24 mouse cellular contexts compared by ENCODE assay signal in the genomic region with DNA sequence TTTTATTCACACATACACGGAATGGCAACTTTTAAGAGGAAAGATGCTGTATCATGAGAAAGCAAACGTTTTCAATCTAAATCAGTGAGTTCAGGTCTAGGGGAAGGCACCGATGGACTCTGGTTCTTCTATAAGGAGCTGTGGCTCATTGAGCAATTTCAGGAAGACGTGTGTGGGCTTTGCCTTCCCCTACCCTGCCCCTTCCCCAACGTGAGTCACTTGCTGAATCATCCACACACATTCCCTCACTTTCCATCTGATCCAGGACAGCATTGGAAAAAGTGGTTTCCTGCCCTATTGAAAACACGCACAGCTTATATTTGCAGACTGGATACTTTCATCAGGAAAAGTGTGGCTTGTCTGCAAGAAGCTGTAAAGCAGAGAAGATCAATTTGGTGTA. TPM values are rescaled to one million over a fixed set of nuclear protein-coding genes. Genes with fewer than 3 reads are reported as not detected.
DNase-seq lines count a peak whose midpoint lies in the region; ATAC-seq and TF ChIP-seq lines count a peak whose summit lies in the region.
"Had no signal": no experiment of that assay in that cellular context is flagged by ENCODE, and none has a peak within 500 bp of the region (broad histone marks: within the 10 kb centered on the region; RNA-seq: fewer than 3 reads in every experiment).

No protein-coding gene starts in this region.

- no peaks in the 10 kb centered on the region for H3K79me2 ChIP-seq in myocyte (ENCODE audit: control insufficient read depth, insufficient read depth)

- H3K9ac ChIP-seq in lung, postnatal 0 days (replicated peaks; ENCODE audit: low read depth): no peak overlapping the region
- H3K9ac ChIP-seq: embryonic facial prominence, embryonic 12.5 days; forebrain, embryonic 13.5 days; hindbrain, embryonic 15.5 days; neural tube, embryonic 15.5 days had no signal

- no peak for TF ChIP-seq POLR2A in embryonic fibroblast, embryonic 13.5 days (IDR thresholded peaks at IDR 0.05; ENCODE audit: low read depth, low read length)
- no peak for TF ChIP-seq POLR2A in myocyte (IDR thresholded peaks at IDR 0.05; ENCODE audit: insufficient read length, low read depth)

- H3K4me3 ChIP-seq in lung, postnatal 0 days (ENCODE audit: low read depth, low read length): no peak overlapping the region
- no peak overlapping the region for H3K4me3 ChIP-seq in embryonic fibroblast, embryonic 13.5 days (ENCODE audit: insufficient read depth, low read length)
- H3K4me3 ChIP-seq in myocyte: no peak overlapping the region
- H3K4me3 ChIP-seq: embryonic facial prominence, embryonic 12.5 days; erythroblast, embryonic 14.5 days; forebrain, embryonic 13.5 days; hindbrain, embryonic 15.5 days; layer of hippocampus, adult 2 months; neural tube, embryonic 15.5 days had no signal

- no peaks in the 10 kb centered on the region for H3K27me3 ChIP-seq in lung, postnatal 0 days (replicated peaks; ENCODE audit: insufficient read depth, low read length)
- no peaks in the 10 kb centered on the region for H3K27me3 ChIP-seq in myocyte (ENCODE audit: control insufficient read depth, insufficient read depth, insufficient read length)
- H3K27me3 ChIP-seq: embryonic facial prominence, embryonic 12.5 days; forebrain, embryonic 13.5 days; hindbrain, embryonic 15.5 days; neural tube, embryonic 15.5 days had no signal

- no peak for TF ChIP-seq EP300 in lung, postnatal 0 days (IDR thresholded peaks at IDR 0.05)

- H3K4me1 ChIP-seq in lung, postnatal 0 days (ENCODE audit: insufficient read depth, low read depth, low read length): no peaks in the 10 kb centered on the region
- peaks cover 6% of the 10 kb centered on the region for H3K4me1 ChIP-seq in embryonic fibroblast, embryonic 13.5 days (ENCODE audit: control insufficient read depth, insufficient read depth, low read length)
- H3K4me1 ChIP-seq: embryonic facial prominence, embryonic 12.5 days; forebrain, embryonic 13.5 days; hindbrain, embryonic 15.5 days; neural tube, embryonic 15.5 days had no signal

- no peak overlapping the region for H3K4me2 ChIP-seq in lung, postnatal 0 days (replicated peaks; ENCODE audit: low read depth, low read length)
- H3K4me2 ChIP-seq in myocyte (ENCODE audit: low read depth): peak overlapping the region; percentile 45
- H3K4me2 ChIP-seq: embryonic facial prominence, embryonic 12.5 days; forebrain, embryonic 13.5 days; hindbrain, embryonic 15.5 days; neural tube, embryonic 15.5 days had no signal

- H3K9me3 ChIP-seq in lung, postnatal 0 days (ENCODE audit: low read length): no peaks in the 10 kb centered on the region
- H3K9me3 ChIP-seq: embryonic facial prominence, embryonic 12.5 days; forebrain, embryonic 13.5 days; hindbrain, embryonic 15.5 days; neural tube, embryonic 15.5 days had no signal

- 39% methylated on average over 6 of the region's 6 CpGs for WGBS in lung, postnatal 0 days

- no peak overlapping the region for H3K27ac ChIP-seq in lung, postnatal 0 days (ENCODE audit: low read length)
- peak overlapping the region; percentile 72 for H3K27ac ChIP-seq in embryonic fibroblast, embryonic 13.5 days (ENCODE audit: insufficient read depth, low read length)
- H3K27ac ChIP-seq: embryonic facial prominence, embryonic 12.5 days; forebrain, embryonic 13.5 days; hindbrain, embryonic 15.5 days; layer of hippocampus, adult 2 months; neural tube, embryonic 15.5 days; stomach, postnatal 0 days had no signal

- peak; percentile 48 for DNase-seq in lung, postnatal 0 days (ENCODE audit: low spot score)
- no peak for DNase-seq in lung, postnatal 36 days
- DNase-seq in Muller cell, postnatal 12 days (ENCODE audit: inconsistent ontology term): peak; percentile 38
- no peak for DNase-seq in testis, postnatal 10 days (ENCODE audit: low spot score)
- no peak for DNase-seq in MN1 (ENCODE audit: low spot score)
- DNase-seq: adrenal gland, postnatal 10 days; cerebellum, adult 9-11 months; gastrocnemius, postnatal 10 days; heart, postnatal 4 days; kidney, adult 8-10 months; kidney, postnatal 14 days; layer of hippocampus, postnatal 36 days; lung, postnatal 10 days had no signal

- ATAC-seq in lung, postnatal 0 days: no peak
- ATAC-seq: CD4-positive, CD25-positive, alpha-beta regulatory T cell, adult 4 months; forebrain, embryonic 13.5 days; midbrain, embryonic 16.5 days had no signal

- no peak overlapping the region for H3ac ChIP-seq in myocyte (ENCODE audit: control insufficient read depth, insufficient read length)

- no peak for TF ChIP-seq CTCF in lung, postnatal 0 days (IDR thresholded peaks at IDR 0.05)
- TF ChIP-seq CTCF in embryonic fibroblast, embryonic 13.5 days (IDR thresholded peaks at IDR 0.05; ENCODE audit: borderline replicate concordance, insufficient read depth, low read length): no peak

- no peaks in the 10 kb centered on the region for H3K36me3 ChIP-seq in lung, postnatal 0 days (ENCODE audit: insufficient read depth, low read length)
- H3K36me3 ChIP-seq in myocyte (ENCODE audit: control insufficient read depth, insufficient read depth): no peaks in the 10 kb centered on the region
- H3K36me3 ChIP-seq: embryonic facial prominence, embryonic 12.5 days; hindbrain, embryonic 15.5 days; neural tube, embryonic 15.5 days had no signal

TF ChIP-seq in myocyte, 11 proteins besides CTCF, POLR2A, EP300 and RAD21:
- TF ChIP-seq MYOD1 (IDR thresholded peaks at IDR 0.05; ENCODE audit: control insufficient read depth in 1 of 3, insufficient read length in 2 of 3, low read depth in 2 of 3): no peak
- TF ChIP-seq USF1 (IDR thresholded peaks at IDR 0.05; ENCODE audit: low read depth): no peak
- TF ChIP-seq REST (IDR thresholded peaks at IDR 0.05; ENCODE audit: insufficient read depth, insufficient read length): no peak
- no peak for TF ChIP-seq E2F4 (IDR thresholded peaks at IDR 0.05; ENCODE audit: insufficient read depth)
- TF ChIP-seq CEBPB (IDR thresholded peaks at IDR 0.05; ENCODE audit: insufficient read depth, poor library complexity, severe bottlenecking): 0 out of 2 replicates have a peak, but pooled peaks have one; percentile 47
- TF ChIP-seq TCF3 (IDR thresholded peaks at IDR 0.05; ENCODE audit: insufficient read length, low read depth): no peak
- TF ChIP-seq MYOG (IDR thresholded peaks at IDR 0.05; ENCODE audit: control insufficient read depth in 1 of 3, insufficient read depth in 1 of 3, insufficient read length in 2 of 3, low read depth in 2 of 3): no peak

RNA-seq across cellular contexts. Expression of a gene that starts 11.3 kb away (rescaled TPM):
- polyA plus RNA-seq in lung, postnatal 0 days (2015; fragmentation: Nextera tagmentation; extraction: Ambion mirVana): 3.7 and 3.9 TPM in 2 replicates
- polyA plus RNA-seq in embryonic fibroblast, embryonic 13.5 days (2011; ENCODE audit: insufficient read length, low read depth, missing spikeins): 6.2 and 6.3 TPM in 2 replicates
- polyA plus RNA-seq in myocyte (2012; fragmentation: generic; extraction: Trizol): 2.4 TPM
- polyA plus RNA-seq: erythroblast, embryonic 14.5 days had no signal

Comparison
In these comparisons a context has a peak if more than half of its experiments do, and no peak if none do; other contexts are left out.
1. DNase-seq: peak in lung, postnatal 0 days (single experiment) and Muller cell, postnatal 12 days (single experiment); none in lung, postnatal 36 days (single experiment), testis, postnatal 10 days (single experiment) and MN1 (single experiment).